Mouse (Mus musculus): ENCODE data around the gene March6. TPM values are rescaled to one million over a fixed set of nuclear protein-coding genes. Genes with fewer than 3 reads are reported as not detected.
A peak's percentile ranks its signal among the peaks of the same experiment; 100 is the strongest.

Gene March6
- total RNA-seq, 2 experiments from 2014 or later = 31.1 to 35.7 TPM

DNA sequence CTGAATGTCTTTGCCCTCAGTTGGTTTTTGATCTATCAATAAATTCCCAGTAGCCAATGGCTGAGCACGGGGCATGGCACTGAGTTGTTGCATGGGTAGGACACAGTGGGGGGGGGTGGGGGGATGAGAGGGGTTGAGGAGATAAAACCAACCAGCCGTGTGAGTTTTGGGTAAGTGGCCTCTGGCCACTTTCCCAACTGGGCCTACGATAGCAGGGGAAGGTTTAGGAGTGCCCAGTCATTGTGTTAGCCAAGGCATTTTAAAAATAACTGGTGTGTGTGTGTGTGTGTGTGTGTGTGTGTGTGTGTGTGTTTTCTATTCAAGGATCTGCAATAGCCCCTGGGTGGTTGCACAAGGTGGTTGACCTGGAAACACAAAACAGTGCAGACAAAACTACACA, 12.4 kb upstream of the March6 start:
- ATAC-seq (ENCODE audit: poor library complexity, severe bottlenecking) = no peak

DNA sequence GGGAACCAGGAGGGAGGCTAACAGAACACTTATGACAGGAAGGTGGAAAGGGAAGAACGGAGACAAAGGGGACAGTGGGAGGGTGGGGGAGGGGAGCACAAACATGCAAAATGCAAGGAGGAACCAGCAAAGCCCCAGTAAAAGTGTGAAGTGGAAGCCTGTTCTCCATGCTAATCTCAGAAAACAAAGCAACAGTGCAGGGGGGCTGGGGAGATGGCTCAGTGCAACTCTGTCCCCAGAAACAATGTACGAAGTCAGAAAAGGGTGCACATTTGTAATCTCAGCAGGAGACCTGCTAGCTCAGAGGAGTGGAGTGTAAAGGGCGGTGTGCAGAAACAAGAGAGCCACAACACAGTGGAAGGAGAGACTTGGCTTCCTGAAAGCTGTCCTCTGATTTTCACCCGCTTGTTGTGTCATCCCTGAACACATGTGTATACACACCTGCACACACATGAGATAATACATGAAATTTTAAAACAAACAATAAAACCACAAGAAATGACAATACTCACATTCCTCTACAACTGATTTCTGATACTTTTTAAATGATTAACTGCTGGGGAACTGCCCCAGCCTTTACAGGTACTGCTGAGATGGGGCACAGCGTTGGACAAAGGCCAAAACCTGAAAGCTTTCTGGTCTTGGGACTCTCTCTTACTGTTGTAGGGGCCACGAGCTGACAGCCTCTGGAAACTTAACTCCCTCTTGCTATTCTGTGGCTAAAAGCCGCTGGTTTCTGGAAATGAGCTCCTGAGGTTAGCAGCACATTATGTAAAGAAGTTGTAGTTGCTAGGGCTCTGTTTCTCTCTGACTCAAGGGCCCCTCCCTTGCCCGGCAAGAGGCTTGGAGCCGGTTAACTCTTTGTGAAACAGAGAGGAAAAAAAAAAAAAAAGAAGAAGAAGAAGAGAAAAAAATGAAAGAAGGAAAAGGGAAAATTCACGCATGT, 11.4 kb upstream of the March6 start:
- peak; percentile 33 for ATAC-seq (ENCODE audit: poor library complexity, severe bottlenecking)

DNA sequence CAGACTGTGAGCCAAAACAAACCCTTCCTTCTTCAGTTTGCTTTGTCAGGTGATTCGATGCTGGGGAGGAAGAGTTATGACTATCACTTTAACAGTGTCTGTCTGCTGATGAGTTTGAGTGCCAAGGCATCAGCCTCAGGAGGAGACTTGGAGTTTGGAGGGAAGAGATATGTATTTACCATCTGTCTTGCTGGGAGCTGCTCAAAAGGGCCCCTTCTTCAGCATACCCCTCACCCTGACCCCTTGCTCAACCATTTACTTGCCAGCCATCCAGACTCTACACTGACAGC, 9.6 kb upstream of the March6 start:
- no peak for ATAC-seq (ENCODE audit: poor library complexity, severe bottlenecking)

DNA sequence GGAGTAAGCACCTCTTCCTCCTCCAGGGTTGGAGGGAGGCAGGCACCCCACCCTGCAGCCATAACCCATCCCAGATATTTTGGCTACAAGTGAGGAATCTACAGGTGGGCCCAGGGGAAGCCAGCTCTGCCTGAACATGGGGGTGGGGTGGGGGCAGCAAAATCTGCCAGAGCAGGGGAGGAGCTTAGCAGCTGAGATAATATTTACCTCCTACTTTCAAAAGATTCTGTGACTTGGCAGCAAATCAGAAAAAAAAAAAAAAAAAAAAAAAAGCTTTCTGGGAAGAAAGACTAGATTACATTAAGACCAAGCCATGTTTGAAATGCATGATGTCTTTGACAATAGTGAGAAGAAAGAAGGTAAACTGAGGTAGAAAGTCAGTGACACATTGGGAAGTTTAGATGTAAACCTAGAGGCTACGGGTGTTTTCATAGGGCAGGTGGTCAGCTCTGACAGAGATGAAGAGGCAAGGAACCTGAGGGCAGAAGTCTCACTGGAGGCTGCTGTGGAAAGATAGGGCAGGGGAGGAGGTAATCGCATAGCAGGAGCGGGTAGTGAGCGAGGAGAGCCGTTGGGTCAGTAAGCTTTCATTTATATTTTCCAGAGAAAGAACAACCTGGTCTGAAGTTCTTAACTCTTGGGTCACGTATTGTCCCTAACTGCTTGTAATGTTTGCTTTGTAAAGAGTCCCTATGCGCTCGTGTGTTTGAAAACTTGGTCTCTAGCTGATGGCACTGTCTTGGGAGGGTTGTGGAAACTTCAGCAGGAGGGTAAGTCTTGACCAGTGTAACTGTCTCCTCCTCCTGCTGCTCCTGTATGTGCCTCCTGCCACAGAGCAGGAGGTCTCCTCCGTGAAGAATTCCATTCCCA, 9.0 kb upstream of the March6 start:
- ATAC-seq (ENCODE audit: poor library complexity, severe bottlenecking) = no peak

DNA sequence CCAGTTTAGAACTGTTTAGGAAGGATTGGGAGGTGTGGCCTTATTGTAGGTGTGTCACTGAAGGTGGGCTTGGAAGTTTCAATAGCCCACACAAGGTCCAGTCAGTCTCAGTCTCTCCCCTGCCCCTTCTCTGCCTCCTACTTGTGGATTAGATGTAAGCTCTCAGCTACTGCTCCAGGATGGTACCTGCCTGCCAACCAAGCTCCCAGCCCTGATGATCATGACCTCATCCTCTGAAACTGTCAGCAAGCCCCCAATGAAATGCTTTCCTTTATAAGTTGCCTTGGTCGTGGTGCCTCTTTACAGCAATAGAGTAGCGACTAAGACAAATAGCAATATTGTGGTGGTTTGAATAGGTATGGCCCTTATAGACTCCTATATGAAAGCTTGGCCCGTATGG, 7.5 kb upstream of the March6 start:
- no peak for ATAC-seq (ENCODE audit: poor library complexity, severe bottlenecking)

DNA sequence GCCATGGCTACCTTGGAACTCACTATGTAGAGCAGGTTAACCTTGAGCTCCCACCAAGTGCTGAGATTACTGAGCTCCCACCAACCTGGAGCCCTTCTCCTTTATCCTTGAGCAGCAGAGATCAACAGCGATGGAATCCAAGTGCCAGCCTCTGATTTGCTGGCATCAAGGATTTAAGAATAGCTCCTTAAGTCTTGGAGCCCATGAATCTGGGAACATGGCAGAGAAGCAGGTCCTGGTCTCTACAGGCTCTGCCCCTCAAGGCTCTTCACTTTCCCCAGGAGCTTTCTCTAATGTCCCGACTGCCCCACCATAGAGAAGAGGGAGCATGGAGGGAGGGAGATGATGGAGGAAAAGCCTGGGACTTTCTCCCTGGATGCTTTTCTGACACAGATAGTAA, 6.9 kb upstream of the March6 start:
- no peak for ATAC-seq (ENCODE audit: poor library complexity, severe bottlenecking)

DNA sequence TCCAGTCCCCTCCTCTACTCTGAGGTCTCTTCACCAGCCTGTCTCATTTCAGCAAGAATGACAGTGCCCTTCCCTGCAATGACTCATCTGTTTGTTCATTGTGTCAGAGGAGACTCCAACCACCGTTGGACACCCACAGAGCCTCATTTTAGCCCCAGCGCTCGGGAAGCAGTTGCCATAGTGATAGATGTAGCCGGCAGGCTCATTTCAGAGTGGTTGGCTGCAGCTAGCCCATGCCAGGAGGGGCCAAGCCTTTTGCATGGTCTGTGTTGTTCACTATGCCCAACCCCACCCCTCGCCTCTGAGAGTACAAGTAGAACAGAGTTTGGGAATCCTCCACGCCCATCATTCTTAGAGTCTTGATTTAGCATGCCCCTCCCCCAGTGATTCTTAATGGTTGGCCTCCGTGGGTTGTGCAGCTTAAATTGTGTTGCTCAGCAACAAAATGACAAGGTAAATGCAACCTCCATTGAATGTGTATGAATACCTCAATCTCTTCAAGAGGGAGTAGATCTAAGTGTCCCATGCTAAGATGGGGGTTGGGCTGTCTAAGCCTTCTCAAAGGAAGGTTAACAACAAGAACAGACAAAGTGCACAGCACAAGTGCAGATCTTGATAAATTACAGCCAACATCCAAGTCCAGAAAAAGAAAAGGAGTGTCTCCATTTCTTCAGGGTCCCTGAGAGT, 5.3 kb upstream of the March6 start:
- ATAC-seq (ENCODE audit: poor library complexity, severe bottlenecking) = no peak

DNA sequence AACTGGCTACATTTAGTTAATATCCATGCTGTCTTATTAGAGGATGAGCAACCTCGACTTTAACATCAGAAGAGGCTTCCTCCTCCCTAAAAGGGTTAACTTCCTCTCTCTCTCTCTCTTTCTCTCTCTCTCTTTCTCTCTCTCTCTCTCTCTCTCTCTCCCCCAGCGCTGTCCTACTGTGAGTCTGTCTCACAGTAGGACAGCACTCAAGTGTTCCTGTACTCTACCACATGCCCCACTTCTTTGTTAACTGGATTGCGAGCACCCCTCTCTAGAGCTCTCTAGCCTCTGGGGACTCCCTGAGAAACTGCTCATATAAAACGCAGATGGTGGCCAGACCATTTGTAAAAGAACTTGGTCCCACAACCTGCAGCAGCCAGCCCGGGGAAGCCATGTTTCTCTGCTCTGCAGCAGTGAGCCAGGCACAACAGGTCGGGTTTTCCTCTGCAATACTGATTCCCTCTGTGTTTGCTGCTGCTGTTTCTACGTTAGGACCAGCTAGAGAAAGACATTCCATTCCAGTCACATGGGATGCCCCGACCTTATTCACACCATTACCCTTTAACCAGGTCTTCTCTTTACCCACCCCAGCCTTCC, 4.5 kb upstream of the March6 start:
- no peak for ATAC-seq (ENCODE audit: poor library complexity, severe bottlenecking)

DNA sequence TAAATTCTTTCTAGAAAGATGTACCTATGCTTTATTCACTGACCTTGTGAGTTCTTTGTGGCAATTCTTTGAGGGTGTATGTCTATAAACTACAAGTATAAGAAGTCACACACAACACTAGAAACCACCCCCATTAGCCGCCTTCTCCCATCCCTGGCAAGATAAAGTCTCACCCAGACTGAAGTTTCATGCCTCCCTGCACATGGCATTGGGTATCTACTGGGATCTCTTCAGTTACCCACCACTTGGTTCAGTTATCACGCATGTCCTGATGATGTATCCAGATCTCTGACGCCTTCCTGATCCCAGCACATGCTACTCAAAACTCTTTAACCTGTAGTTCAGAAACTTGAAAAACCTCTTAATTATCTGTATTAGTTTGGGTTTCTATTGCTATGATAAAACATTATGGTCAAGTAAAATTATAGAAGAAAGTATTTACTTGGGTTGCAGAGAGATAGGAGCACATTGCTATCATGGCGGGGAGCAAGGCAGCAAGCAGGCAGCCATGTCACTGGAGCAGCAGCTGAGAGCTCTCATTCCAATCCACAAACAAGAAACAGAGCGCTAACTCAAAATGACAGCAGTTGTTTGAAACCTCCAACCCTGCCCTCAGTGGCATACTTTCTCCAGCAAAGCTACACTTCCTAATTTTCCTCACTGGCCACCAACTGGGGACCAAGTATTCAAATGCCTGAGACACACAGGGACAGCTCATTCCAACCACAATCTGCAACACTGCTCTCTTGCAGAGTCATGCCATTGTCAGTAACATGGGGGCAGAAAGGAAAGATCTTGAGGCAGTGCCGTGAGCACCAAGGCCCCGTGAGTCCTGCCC, 3.8 kb upstream of the March6 start:
- no peak for ATAC-seq (ENCODE audit: poor library complexity, severe bottlenecking)

DNA sequence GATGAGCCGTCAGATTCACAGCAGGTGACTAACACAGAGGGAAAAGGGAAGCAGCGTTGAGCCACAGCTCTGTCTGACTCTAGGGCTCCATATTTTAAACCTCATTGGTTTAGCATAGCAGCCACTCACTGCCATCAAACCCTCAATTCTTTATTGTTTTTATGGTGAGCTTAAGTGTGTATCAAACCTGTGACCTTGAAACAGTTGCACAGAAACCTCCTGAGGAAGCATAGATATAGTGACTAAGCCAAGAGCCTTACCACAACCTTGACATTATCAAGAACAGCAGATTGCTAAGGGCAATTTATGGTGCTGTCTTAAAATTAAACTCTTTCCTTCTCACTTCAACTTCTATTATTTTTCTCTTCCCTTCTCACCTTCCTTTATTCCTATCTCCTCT, 2.7 kb upstream of the March6 start:
- ATAC-seq (ENCODE audit: poor library complexity, severe bottlenecking) = no peak

DNA sequence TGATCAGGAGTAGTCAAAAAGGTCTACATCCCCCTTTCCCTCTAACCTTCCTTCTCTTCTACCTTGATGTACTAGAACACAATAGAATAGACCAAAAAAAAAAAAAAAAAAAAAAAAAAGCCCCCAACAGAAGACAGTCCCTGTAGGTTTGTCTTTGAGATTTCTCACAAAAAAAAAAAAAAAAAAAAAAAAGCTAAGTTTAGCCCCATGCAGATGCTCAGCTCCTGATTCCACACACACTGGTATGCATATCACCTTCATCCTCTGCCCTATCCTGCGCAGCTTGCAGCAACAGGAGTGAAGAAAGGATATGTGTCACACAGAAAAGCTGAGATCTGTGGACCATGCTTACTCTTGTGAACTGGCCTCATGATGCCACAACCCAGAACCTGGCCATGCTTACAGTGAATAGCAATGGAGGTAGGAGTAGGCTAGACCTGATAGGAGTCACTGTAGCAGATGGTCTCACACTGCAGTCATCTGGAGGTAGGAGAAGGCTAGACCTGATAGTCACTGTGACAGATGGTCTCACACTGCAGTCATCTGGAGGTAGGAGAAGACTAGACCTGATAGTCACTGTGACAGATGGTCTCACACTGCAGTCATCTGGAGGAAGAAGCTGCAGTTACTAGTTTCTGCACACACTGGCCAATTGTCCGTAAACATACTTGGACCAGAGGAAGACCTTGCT, 1.6 kb upstream of the March6 start:
- ATAC-seq (ENCODE audit: poor library complexity, severe bottlenecking) = no peak

DNA sequence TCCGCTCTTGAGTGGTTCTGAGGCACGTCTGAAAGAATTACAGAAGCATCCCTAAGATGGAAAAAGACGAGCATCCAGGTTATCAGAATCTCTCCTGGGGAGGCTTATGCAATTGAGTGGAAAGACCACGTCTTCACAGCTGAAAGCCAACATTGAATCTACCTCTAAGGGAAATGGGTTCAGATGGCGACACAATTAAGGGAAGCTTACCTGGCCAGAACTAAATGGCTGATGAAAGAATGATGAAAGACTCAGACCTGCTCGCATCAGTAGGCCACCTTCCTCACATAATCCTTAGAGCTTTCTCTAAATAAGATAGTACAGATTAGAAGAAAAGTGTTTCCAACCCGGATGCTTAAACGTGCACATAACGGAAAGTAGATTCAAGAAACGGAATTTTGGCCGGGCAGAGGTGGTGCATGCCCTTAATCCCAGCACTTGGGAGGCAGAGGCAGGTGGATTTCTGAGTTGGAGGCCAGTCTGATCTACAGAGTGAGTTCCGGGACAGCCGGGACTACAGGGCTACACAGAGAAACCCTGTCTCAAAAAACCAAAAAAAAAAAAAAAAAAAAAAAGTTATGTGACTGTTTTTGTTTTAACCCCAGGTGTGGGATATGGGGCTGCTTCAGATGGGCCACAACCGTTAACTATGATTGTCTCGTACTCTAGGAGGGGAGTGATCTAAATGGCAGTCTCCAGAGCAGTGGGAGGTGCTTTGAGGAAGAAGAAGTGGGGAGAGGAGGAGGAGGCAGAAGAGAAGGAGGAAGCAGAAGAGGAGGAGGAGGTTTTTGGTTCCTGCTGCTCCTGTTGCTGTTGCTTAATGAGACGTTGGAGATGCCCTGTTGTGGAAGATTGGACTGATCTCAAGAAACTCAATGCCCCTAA, 835 bp upstream of the March6 start:
- peak; percentile 56 for ATAC-seq (ENCODE audit: poor library complexity, severe bottlenecking)

DNA sequence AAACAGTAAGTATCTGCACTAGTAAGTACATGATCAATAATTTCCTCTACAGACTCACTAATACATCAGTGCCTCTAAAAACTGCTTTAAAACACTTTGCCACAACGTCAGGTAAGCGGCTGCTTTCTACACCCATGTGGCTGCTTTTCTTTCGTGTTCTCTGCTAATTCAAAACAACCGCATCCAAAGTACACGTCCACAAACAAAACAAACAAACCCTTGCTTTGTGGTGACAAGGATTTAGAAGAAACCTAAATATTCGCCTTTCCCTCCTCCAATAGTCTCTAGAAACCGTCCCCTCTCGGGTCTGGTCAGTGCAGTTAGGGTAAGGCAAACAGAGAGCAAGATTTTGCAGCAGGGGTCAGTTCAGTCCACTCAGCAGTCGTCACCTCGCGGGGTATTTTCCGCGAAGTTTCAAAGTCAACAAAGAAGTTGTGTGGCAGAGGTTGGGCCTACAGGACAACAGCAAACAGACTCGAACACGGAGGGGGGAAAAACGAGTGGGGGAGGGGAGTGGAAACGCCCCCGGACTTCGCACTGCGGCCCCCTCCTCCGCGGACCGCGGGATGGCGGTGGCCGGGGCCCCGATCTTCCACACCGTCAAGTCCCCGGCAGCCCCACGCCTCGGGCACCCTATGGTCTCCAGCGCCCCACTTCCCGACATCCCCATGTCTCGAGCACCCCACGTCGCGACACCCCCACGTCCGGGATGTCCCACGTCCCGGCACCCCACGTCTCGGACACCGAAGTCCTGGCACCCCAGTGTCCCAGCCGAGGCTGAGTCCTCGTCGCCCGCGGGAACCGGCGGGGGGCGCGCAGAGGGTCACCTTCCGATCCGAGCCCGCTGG, 818 bp downstream of the March6 start:
- ATAC-seq (ENCODE audit: poor library complexity, severe bottlenecking) = peak; percentile 4; the same call in 1 of the 2 replicates

DNA sequence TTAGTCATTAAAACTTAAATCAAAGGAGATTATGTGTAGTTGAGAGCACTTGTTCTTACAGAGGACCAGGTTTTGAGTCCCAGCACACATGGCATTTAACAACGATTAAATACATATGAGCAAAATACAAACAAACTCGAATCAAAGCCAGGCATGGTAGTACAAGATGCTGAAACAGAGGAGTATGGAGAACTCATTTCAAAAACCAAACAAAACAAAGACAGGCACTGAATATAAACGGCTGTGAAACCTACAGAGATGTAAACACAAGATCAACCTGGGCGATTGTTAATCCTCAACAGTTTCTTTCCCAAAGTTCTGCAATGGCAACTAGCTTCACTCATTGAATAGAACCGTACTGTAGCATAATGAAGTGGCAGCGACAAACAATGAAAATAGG, 1.8 kb downstream of the March6 start:
- no peak for ATAC-seq (ENCODE audit: poor library complexity, severe bottlenecking)

DNA sequence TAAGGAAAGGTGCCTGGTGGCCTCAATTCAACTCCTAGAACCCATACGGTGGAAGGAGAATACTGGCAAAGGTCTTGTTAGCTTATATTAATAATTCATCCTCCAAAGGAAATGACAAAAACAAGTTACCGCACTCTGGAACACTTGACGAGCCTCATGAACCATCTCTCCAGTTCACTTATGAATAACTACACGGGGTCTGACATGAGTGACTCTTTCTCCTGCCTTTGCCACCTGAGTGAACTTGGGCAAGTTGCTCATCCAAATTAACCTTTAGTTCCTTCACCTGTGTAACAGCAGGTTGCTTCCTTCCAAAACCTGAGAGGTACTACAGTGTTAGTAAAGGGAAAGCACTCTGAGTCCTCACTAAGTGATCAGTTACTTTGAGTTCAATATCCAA, 2.4 kb downstream of the March6 start:
- ATAC-seq (ENCODE audit: poor library complexity, severe bottlenecking) = no peak

DNA sequence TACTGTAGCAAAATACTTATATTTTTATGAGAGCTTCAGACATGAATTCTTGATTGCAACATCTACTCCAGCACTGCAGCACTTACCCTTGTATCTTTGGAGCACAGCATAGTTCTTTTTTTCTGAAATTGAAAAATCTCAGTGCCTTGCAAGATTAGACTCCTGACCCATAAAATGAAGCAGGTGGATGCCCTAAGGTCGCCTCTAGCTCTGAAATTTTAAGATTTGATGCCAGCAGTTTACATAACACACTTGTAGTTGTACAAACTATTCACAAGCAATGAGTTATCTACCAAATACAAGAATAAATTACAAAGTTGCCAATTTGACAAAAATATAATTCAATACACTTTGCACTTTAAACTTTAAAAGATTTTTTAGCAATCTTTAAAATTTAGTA, 4.4 kb downstream of the March6 start:
- ATAC-seq (ENCODE audit: poor library complexity, severe bottlenecking) = no peak

DNA sequence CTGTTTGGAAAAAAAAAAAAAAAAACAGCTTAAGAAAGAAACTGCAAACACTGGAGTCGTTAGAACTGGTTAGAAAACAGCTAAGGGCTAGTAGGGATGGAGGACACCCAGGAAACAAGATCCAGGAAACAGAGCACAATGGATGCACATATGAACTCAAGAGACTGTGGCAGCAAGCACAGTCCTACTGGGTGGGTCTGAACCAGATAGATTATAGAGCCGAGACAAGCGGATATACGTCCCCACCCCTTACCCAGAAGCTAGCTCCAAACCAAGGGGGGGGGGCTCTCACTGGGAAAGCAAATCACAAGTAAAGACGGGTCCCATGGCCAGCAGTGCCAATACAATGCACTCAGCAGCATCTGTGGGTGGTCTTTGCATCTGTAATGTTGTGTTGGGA, 11.9 kb downstream of the March6 start:
- no peak for ATAC-seq (ENCODE audit: poor library complexity, severe bottlenecking)

DNA sequence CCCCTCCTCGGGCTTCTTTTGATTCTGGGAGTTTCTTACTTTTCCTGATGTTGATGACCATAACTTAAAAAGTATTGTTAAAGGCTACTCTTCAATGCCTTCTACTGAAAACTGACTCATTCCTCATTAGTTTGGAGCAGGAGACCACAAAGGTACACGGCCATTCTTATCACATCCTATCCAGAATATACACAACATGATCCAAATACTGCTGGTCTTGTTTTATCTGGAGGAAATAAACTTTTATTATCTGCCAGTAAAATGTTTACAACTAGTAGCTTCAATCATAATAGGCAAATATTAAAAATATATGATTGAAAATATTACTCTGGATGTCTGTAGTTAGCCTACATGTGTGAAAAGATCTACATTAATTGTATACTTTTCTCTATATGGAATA, 12.5 kb downstream of the March6 start:
- no peak for ATAC-seq (ENCODE audit: poor library complexity, severe bottlenecking)
